Mouse (Mus musculus) bone marrow, adult 2 months (tissue): ENCODE measurements around the gene Sirt3.

Source experiments
- CTCF ChIP-seq: fragments of 200-500 bp; IDR thresholded peaks from 2 replicates; pipeline ENCODE4 v1.5.1; 2011; ENCODE audit warnings: low read length, control low read depth; ENCODE audit not compliant: control insufficient read depth, insufficient read depth
- POLR2A ChIP-seq: fragments of 200-500 bp; IDR thresholded peaks from 2 replicates; pipeline ENCODE4 v1.6.1; 2011; ENCODE audit warnings: low read depth, mild to moderate bottlenecking, control low read depth, low read length, borderline replicate concordance; ENCODE audit not compliant: control insufficient read depth

DNA sequence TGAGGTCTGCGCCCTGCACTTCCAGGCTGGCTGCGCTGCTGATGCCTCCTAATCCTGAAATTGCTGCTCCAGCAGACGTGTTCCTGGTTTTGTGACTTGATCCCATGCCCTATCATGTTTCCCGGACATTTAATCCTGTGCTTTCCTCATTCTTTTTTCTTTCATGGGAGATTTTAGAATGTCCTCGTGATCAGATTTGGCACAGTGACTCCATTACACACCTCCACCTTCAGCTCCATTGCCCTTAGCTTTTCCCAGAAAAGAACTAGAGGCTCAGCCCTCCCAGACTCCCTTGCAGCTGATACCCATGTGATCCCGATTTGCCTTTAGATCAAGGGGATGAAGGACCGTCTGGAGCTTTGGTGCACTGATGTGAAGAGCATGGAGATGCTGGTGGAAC, 15.8 kb upstream of the Sirt3 start:
- TF ChIP-seq CTCF (no peak), POLR2A (no peak)
